Mouse (Mus musculus) ES-Bruce4 (cell line): ENCODE measurements at regions not wholly inside any gene's neighbourhood (a gene's known extent, or its start where the extent isn't known, plus 50 kb on each side); places are given as distances from the start of the nearest gene placed in this dataset.

Source experiments
- CTCF ChIP-seq: IDR thresholded peaks from one replicate; pipeline ENCODE4 v1.8.1; 2011; ENCODE audit warnings: low read depth, low read length
- POLR2A ChIP-seq: IDR thresholded peaks from one replicate; pipeline ENCODE4 v1.8.1; 2011; ENCODE audit warnings: low read length; ENCODE audit not compliant: insufficient read depth

DNA sequence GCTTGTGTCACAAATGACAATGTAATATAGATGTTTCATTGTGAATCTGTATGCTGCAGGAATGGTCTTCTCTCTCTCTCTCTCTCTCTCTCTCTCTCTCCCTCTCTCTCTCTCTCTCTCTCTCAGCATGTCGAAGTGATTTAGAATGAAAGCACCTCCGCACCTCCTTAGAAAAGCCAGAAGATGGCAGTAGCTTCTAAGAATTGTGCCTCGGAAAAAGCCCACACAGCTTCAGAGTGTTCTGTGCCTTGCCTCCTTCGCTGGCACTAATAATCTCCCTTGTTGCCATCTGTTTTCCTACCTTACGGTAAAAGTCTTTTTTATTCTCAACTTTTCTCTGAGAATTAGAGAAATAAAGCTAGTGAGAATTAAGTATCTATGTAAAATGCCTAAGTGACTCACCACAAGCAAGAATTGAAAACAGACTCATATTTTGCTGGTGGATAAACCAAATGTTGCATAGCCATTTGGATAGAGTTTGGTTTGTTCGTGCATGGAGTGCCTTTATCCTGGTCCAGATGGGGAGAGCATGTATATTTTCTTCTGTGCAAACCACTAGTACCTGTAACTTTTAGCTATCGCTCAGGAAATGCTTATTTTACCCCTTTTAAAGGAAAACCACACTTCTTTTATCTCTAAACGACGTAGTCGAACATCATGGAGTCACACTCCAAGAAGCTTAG is 173.2 kb downstream of the Phf3 start:
- TF ChIP-seq CTCF (no peak), POLR2A (no peak)
